Mouse (Mus musculus) adrenal gland, postnatal 10 days (tissue): ENCODE measurements around the gene Ampd3. TPM values are rescaled to one million over a fixed set of nuclear protein-coding genes. Genes with fewer than 3 reads are reported as not detected.
A peak's percentile ranks its signal among the peaks of the same experiment; 100 is the strongest.

ENCODE experiments used
- DNase-seq: peaks from one replicate; pipeline ENCODE4 v3.0.0; 2021; ENCODE audit warnings: mixed read lengths
- total RNA-seq, 2 experiments: library from RNA; stranded (reverse); gene quantifications; 2 replicates each; pipeline ENCODE4 v1.2.3; 2021

The Ampd3 gene
- total RNA-seq, 2 experiments from 2014 or later: 16.7 to 22.7 TPM

GRCm38 (mm10) chr7:110770949-110771348 lies 2.9 kb downstream of the Ampd3 start:
- DNase-seq: no peak

GRCm38 (mm10) chr7:110772343-110772742 lies 4.3 kb downstream of the Ampd3 start:
- peak; percentile 19 for DNase-seq

- peak; percentile 76 for DNase-seq
These were observed 5.4 kb downstream of the Ampd3 start for GRCm38 (mm10) chr7:110773204-110774002.

- DNase-seq: peak; percentile 54
These were observed 6.1 kb downstream of the Ampd3 start for GRCm38 (mm10) chr7:110774077-110774476.

- DNase-seq: no peak
These were observed 6.7 kb downstream of the Ampd3 start for GRCm38 (mm10) chr7:110774674-110775073.

- no peak for DNase-seq
These were observed 9.4 kb downstream of the Ampd3 start for GRCm38 (mm10) chr7:110777146-110778001.

- no peak for DNase-seq
These were observed 10.9 kb downstream of the Ampd3 start for GRCm38 (mm10) chr7:110778933-110779332.

GRCm38 (mm10) chr7:110779605-110780111 lies 11.7 kb downstream of the Ampd3 start:
- peak; percentile 37 for DNase-seq

GRCm38 (mm10) chr7:110780520-110780919 lies 12.5 kb downstream of the Ampd3 start:
- peak; percentile 36 for DNase-seq

GRCm38 (mm10) chr7:110781231-110781711 lies 13.3 kb downstream of the Ampd3 start:
- peak; percentile 54 for DNase-seq

GRCm38 (mm10) chr7:110782135-110782534 lies 14.1 kb downstream of the Ampd3 start:
- DNase-seq: peak; percentile 65

- DNase-seq: no peak
These were observed 15.0 kb downstream of the Ampd3 start for GRCm38 (mm10) chr7:110782845-110783478.

GRCm38 (mm10) chr7:110784965-110785364 lies 17.0 kb downstream of the Ampd3 start:
- no peak for DNase-seq

GRCm38 (mm10) chr7:110785741-110786146 lies 17.7 kb downstream of the Ampd3 start:
- no peak for DNase-seq

GRCm38 (mm10) chr7:110787310-110787709 lies 19.3 kb downstream of the Ampd3 start:
- no peak for DNase-seq

GRCm38 (mm10) chr7:110790878-110791277 lies 22.9 kb downstream of the Ampd3 start:
- no peak for DNase-seq

GRCm38 (mm10) chr7:110792201-110792600 lies 24.2 kb downstream of the Ampd3 start:
- DNase-seq: no peak

GRCm38 (mm10) chr7:110792834-110793233 lies 24.8 kb downstream of the Ampd3 start:
- DNase-seq: no peak

GRCm38 (mm10) chr7:110794722-110795121 lies 26.7 kb downstream of the Ampd3 start:
- DNase-seq: no peak

- no peak for DNase-seq
These were observed 28.5 kb downstream of the Ampd3 start for GRCm38 (mm10) chr7:110796367-110797051.

- DNase-seq: no peak
These were observed 29.9 kb downstream of the Ampd3 start for GRCm38 (mm10) chr7:110797722-110798409.
